Mouse (Mus musculus): ENCODE data around the gene Rcan2. TPM values are rescaled to one million over a fixed set of nuclear protein-coding genes. Genes with fewer than 3 reads are reported as not detected.

Rcan2 gene
- 25.5 and 26.6 TPM in 2 replicates for polyA plus RNA-seq (2016; fragmentation: Nextera tagmentation; extraction: Ambion mirVana)

DNA sequence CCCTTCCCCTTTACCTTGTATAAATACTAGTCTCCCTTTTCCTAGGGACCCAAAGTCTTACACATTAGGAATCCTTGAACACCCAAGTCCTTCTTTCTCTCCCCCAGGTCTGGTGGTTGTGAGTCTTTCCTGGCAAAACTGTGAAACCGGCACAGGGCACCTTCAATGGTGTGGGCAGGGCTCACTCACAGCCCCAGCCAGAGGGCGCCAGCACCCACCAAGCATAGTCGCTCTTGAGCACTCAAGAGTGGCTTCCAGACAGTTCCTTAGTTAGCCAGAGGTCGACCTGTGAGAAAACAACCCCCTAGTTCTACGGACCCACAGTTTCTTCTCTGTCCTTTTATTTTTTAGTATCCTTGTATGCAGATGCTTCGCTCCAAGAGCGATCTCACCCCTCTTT lies at the start of gene Rcan2:
Rcan2 (plus strand) TSS at position 275 of the 400 bp plus-strand sequence.
- ATAC-seq (ENCODE audit: low FRiP score), result peak; percentile 80; the same call in 1 of the 2 replicates
- 2% methylated on average over 7 of the region's 7 CpGs for WGBS
- H3K27ac ChIP-seq, result no peak within 1 kb of the TSS
- H3K9me3 ChIP-seq, result no peaks in the 10 kb centered on the region
- peak within 1 kb of the TSS; percentile 71 for H3K9ac ChIP-seq
- peak within 1 kb of the TSS; percentile 69 for H3K4me3 ChIP-seq (replicated peaks)
- H3K27me3 ChIP-seq, result peaks cover 9% of the 10 kb centered on the region
- no peaks in the 10 kb centered on the region for H3K36me3 ChIP-seq (replicated peaks)
- H3K4me1 ChIP-seq, result peaks cover 4% of the 10 kb centered on the region; the same call in 1 of the 2 replicates
- peak within 1 kb of the TSS; percentile 93 for H3K4me2 ChIP-seq

DNA sequence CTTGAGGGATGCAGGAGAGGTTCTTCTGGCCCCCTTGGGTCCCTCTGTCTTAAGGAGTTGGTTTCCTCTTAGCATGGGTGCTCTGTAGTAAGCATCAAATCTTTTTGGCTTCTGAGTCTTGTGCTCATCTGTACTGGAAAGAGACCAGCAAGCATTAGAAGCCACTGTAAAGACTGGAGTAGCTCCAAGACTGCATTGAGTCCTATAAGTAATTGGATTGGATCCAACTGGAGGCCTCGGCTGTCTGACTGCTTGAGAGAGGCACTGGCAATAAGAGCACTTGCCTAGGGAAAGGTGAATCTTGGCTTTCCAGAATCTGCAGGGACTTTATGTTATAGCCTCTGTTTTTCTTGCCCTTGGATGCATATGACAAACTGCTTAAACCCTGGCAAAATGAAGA lies 48.3 kb upstream of the Rcan2 start:
- no peak for ATAC-seq (ENCODE audit: low FRiP score)
- H3K27ac ChIP-seq, result no peak overlapping the region
- 82% methylated on average over 1 of the region's 1 CpGs for WGBS
- no peaks in the 10 kb centered on the region for H3K4me1 ChIP-seq
- no peak overlapping the region for H3K4me3 ChIP-seq (replicated peaks)
- H3K9ac ChIP-seq, result no peak overlapping the region
- no peaks in the 10 kb centered on the region for H3K9me3 ChIP-seq
- H3K27me3 ChIP-seq, result no peaks in the 10 kb centered on the region
- no peaks in the 10 kb centered on the region; the same call in 1 of the 2 replicates for H3K36me3 ChIP-seq (replicated peaks)
- H3K4me2 ChIP-seq, result no peak overlapping the region

DNA sequence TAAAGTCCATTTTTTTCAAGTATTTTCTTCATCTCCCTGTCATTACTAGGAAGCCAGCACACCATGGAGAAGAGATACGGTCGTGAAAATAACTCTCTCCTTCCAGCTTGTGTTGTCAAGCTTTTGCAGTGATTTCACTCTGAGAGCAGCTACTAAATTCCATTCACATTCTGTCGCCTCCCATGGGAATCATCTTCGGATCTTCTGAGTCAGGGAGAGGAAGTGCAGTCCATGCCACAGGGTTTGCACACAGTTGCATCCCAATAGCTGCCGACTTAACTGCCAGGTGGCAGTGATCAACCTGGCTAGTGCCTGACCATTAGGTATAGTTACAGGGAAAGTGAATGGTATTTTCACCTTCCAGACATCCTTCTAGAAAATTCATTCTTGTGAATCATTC lies 46.5 kb upstream of the Rcan2 start:
- Histone ChIP-seq H3K4me2 (no peak overlapping the region), H3K4me1 (no peaks in the 10 kb centered on the region), H3K36me3 (replicated peaks) (no peaks in the 10 kb centered on the region; the same call in 1 of the 2 replicates), H3K4me3 (replicated peaks) (no peak overlapping the region), H3K27ac (no peak overlapping the region), H3K27me3 (no peaks in the 10 kb centered on the region), H3K9ac (no peak overlapping the region), H3K9me3 (no peaks in the 10 kb centered on the region)
- ATAC-seq (ENCODE audit: low FRiP score), result no peak
- 78% methylated on average over 5 of the region's 5 CpGs for WGBS

DNA sequence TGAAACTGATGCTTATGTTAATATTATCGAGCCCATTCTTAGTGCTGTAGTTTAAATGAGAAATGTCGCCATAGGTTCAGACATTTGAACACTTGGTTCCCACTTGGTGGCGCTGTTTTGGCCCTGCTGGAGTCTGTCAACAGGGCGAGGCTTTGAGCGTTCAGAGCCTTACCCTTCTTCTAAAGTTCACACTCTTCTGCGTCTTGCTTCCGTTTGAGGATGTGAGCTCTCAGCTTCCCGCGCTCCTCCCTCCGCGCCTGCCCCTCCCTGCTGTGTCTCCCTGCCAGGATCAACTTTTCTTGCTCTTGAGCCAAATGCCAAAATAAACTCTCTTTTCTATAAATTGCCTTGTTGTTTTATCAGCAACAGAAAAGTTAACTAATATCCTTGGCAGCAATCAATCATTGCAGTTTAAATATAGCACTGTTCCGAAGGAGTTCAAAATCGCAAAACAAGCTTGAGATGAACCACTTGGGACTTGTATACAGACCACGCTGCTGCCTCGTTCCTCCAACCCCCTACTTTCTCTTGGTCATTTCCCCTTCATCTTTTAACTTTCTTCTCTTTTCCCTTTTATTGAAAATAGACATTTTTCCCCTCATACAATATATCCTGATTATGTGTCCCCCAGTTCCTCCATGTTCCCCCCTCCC lies 42.4 kb upstream of the Rcan2 start:
- ATAC-seq (ENCODE audit: low FRiP score), result no peak
- Histone ChIP-seq H3K27ac (no peak overlapping the region), H3K9ac (no peak overlapping the region), H3K4me2 (no peak overlapping the region), H3K4me1 (no peaks in the 10 kb centered on the region), H3K27me3 (no peaks in the 10 kb centered on the region), H3K9me3 (no peaks in the 10 kb centered on the region), H3K36me3 (replicated peaks) (no peaks in the 10 kb centered on the region), H3K4me3 (replicated peaks) (no peak overlapping the region)
- WGBS, result 69% methylated on average over 15 of the region's 15 CpGs

DNA sequence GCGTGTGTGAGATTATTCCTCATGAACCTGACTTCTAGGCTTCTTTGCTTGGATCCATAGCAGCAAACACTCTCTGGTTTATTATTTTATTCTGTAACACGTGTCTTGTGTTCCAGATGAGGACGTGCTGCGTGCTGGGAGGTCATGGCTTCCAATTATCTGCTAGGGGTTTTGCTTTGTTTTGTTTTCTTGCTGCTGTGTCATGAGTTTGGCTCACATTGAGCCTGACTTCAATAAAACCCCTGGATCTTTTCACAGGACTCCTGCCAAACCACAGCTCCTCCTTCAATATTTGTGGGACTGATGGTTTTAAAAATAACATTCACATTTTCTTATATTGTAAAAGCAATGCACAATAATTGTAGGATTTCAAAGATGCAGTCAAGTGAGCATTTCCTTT lies 16.6 kb upstream of the Rcan2 start:
- WGBS, result 81% methylated on average over 4 of the region's 4 CpGs
- Histone ChIP-seq H3K4me2 (no peak overlapping the region), H3K9me3 (no peaks in the 10 kb centered on the region), H3K27ac (no peak overlapping the region), H3K9ac (no peak overlapping the region), H3K4me3 (replicated peaks) (no peak overlapping the region), H3K36me3 (replicated peaks) (no peaks in the 10 kb centered on the region), H3K27me3 (no peaks in the 10 kb centered on the region), H3K4me1 (no peaks in the 10 kb centered on the region)
- ATAC-seq (ENCODE audit: low FRiP score), result no peak

DNA sequence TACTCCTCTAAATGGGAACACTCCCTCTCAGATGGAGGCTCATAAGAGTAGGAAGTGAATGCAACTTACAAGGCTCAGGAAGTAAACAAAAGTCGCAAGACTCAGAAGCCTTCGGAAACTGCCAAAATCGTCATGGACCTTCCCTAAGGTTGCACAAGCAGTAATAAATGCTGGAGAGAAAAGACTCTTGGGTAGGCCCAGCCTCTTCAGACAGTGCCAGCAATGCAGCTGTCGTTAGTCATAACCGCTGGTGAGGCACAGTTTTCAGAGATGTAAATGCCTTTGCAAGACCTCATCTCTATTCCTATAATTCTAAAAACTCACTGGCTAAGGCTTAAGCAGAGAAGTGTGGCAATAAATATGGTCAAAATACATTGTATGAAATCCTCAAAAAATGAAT lies 12.9 kb upstream of the Rcan2 start:
- no peak for ATAC-seq (ENCODE audit: low FRiP score)
- H3K4me1 ChIP-seq, result no peaks in the 10 kb centered on the region
- no peaks in the 10 kb centered on the region for H3K9me3 ChIP-seq
- H3K36me3 ChIP-seq (replicated peaks), result no peaks in the 10 kb centered on the region
- no peak overlapping the region for H3K4me3 ChIP-seq (replicated peaks)
- no peak overlapping the region for H3K4me2 ChIP-seq
- no peaks in the 10 kb centered on the region for H3K27me3 ChIP-seq
- 89% methylated on average over 5 of the region's 5 CpGs for WGBS
- H3K9ac ChIP-seq, result no peak overlapping the region
- no peak overlapping the region for H3K27ac ChIP-seq

DNA sequence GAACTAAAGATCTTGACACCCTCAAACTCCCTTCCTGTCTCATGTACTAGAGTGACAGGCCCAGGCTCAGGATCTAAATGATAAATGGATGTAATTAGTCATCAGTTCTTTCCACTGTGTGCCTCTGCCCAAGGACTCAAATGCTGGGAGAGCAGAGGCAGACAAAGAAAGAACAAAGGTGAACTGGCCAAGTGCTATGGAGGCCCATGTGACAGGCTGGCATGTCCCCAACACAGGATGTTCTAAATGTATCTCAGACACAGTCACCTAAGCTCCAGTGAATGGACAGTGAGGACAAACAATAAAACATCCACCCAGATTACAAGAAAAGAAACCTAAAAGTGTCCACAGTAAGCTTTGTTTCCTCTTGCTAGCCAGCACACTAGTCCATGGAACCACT lies 11.8 kb upstream of the Rcan2 start:
- no peaks in the 10 kb centered on the region for H3K9me3 ChIP-seq
- no peak overlapping the region for H3K9ac ChIP-seq
- H3K27me3 ChIP-seq, result no peaks in the 10 kb centered on the region

DNA sequence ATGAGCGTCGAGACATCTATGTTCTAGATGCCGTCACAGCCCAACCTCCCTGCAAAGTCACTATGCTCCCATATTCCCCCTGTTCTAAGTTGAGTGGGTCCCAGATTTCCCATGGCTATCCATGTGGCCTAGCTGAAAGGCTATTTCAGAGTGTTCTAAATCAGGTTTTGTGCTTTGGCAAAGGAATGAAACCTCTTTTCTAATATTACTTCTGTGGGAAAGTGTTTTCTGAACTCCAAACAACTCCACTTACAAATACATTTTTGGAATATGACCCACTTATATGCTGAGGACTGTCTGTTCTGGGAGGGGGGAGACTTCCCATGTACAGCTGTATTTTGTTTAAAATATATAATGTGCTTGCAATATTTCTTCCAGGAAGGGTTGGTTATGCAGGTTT lies 9.4 kb upstream of the Rcan2 start:
- no peak overlapping the region for H3K4me3 ChIP-seq (replicated peaks)
- H3K36me3 ChIP-seq (replicated peaks), result no peaks in the 10 kb centered on the region
- no peaks in the 10 kb centered on the region for H3K27me3 ChIP-seq
- no peaks in the 10 kb centered on the region for H3K9me3 ChIP-seq
- ATAC-seq (ENCODE audit: low FRiP score), result no peak
- no peak overlapping the region for H3K9ac ChIP-seq
- 93% methylated on average over 3 of the region's 3 CpGs for WGBS
- no peak overlapping the region for H3K4me2 ChIP-seq
- no peak overlapping the region for H3K27ac ChIP-seq
- H3K4me1 ChIP-seq, result no peaks in the 10 kb centered on the region

More for the DNA sequence above, 11.8 kb upstream of the Rcan2 start:
- H3K4me3 ChIP-seq (replicated peaks), result no peak overlapping the region
- no peaks in the 10 kb centered on the region for H3K36me3 ChIP-seq (replicated peaks)
- no peak overlapping the region for H3K4me2 ChIP-seq
- H3K27ac ChIP-seq, result no peak overlapping the region
- no peaks in the 10 kb centered on the region for H3K4me1 ChIP-seq
- ATAC-seq (ENCODE audit: low FRiP score), result no peak

DNA sequence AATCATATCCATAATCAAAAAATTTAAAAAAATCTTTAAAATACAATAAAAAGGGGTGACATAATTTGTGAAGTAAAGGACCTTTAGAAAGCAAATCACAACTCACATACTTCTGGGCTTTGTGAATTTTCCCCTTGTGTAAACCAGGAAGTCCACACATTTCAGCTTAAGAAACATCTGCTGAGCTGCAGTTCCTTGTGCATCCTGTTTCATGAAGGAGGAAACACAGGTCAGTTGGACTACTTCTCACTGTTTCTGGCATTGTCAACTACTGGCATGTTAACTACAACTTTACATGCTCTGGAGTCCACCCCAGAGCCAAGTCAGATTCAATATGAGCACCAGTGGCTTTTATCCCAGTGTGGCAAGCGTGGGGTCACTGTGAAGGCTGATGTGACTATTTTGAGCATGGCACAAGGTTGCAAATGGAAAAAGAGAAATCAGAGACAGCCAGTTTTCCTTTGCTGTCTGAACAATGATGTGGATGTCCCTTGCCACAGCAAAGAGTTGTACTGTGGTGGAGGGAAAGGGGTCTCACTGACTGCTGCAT lies 6.3 kb upstream of the Rcan2 start:
- Histone ChIP-seq H3K9ac (no peak overlapping the region), H3K4me2 (no peak overlapping the region), H3K27me3 (no peaks in the 10 kb centered on the region), H3K36me3 (replicated peaks) (no peaks in the 10 kb centered on the region), H3K4me1 (no peaks in the 10 kb centered on the region), H3K27ac (no peak overlapping the region), H3K4me3 (replicated peaks) (no peak overlapping the region), H3K9me3 (no peaks in the 10 kb centered on the region)
- 71% methylated on average over 1 of the region's 1 CpGs for WGBS
- ATAC-seq (ENCODE audit: low FRiP score), result no peak

DNA sequence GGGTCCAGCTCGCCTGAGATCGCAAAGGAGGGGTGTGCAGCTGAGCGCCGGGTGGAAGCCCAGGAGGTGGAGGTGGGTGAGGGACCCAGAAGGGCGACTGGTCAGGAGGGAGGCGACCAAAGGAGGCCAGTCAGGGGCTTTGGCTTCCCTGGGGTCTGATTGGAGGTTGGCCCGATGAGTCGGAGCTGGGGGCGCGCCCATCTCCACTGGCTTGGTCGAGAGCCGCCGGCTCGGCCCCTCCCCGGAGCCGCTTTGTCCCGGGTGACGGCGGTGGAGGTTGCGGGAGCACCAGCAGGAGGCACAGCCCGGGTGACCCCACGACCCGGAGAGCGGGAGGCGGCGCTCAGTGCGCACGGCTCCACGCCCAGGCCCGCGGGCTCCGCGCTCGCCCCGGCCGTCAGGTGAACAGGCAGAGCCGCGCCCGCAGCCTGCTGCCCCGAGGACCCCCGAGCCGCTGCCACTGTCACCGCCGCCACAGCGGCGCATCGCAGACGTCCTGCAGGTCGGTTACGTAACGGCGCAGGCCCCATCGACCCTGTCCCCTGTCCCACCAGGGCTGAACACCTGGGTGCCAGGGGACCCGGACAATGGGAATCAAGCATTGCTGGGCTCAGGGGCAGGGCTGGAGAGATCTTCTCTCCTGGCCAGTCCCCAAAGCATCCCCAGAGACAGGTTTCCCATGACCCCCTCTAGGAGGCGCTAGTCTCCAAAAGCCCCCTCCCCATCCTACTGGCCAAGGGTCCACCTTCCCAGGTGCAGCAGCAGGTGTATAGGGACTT lies 633 bp downstream of the Rcan2 start:
- H3K4me1 ChIP-seq, result peaks cover 4% of the 10 kb centered on the region; the same call in 1 of the 2 replicates
- WGBS, result 0% methylated on average over 30 of the region's 55 CpGs
- peak overlapping the region; percentile 71 for H3K9ac ChIP-seq
- peak overlapping the region; percentile 93 for H3K4me2 ChIP-seq
- no peak overlapping the region for H3K27ac ChIP-seq
- no peaks in the 10 kb centered on the region for H3K36me3 ChIP-seq (replicated peaks)
- H3K27me3 ChIP-seq, result peaks cover 9% of the 10 kb centered on the region
- peak overlapping the region; percentile 69 for H3K4me3 ChIP-seq (replicated peaks)
- peak; percentile 91 for ATAC-seq (ENCODE audit: low FRiP score)
- no peaks in the 10 kb centered on the region for H3K9me3 ChIP-seq

DNA sequence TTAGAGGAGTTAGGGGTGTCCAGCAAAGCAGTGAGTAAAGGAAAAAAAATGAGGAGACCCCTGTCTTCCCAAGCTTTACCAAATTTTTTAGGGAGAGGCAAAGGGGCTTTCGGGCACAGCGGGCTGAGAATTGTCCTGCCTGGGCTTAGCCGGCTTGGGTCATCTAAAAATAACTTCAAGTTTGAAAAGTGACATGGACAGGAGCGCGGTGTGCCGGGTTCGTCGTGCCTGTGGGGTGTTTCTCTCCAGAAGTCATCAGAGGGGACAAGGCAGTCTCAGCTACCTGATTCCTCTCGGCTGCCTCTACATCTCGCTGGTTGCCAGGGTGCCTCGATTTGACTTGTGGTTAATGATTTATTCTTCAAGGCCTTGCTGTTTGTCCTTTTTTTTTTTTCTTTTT lies 1.3 kb downstream of the Rcan2 start:
- H3K36me3 ChIP-seq (replicated peaks), result no peaks in the 10 kb centered on the region
- WGBS, result 61% methylated on average over 11 of the region's 11 CpGs
- no peak overlapping the region for H3K27ac ChIP-seq
- peaks cover 4% of the 10 kb centered on the region; the same call in 1 of the 2 replicates for H3K4me1 ChIP-seq
- H3K9ac ChIP-seq, result no peak overlapping the region
- H3K9me3 ChIP-seq, result no peaks in the 10 kb centered on the region
- H3K4me2 ChIP-seq, result peak overlapping the region; percentile 93
- ATAC-seq (ENCODE audit: low FRiP score), result no peak
- H3K4me3 ChIP-seq (replicated peaks), result peak overlapping the region; percentile 69
- H3K27me3 ChIP-seq, result peaks cover 9% of the 10 kb centered on the region

DNA sequence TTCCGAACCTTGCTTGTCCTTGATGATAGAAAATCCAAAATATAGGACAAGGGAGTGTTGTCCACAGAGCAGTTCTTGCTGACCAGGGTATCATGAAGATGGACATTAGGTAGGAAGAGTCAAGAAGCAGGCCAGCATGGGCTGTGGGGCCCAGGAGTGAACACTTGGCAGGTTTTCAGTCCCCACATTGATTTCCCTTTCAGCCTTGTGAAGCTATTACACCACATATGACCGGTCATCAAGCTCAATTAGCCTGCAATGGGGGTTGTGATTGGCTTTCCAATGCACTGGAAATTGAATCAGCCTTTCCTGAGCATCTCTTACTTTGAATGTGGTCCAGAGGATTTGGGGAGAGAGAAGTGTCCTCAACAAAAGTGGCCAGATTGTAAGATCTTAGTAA lies 2.0 kb downstream of the Rcan2 start:
- Histone ChIP-seq H3K9me3 (no peaks in the 10 kb centered on the region), H3K9ac (no peak overlapping the region), H3K27ac (no peak overlapping the region), H3K36me3 (replicated peaks) (no peaks in the 10 kb centered on the region), H3K4me3 (replicated peaks) (no peak overlapping the region), H3K27me3 (peaks cover 9% of the 10 kb centered on the region), H3K4me2 (no peak overlapping the region), H3K4me1 (peaks cover 4% of the 10 kb centered on the region; the same call in 1 of the 2 replicates)
- 90% methylated on average over 2 of the region's 2 CpGs for WGBS
- ATAC-seq (ENCODE audit: low FRiP score), result no peak

Data from forebrain, embryonic 12.5 days (tissue).